Mouse (Mus musculus) heart, adult 2 months (tissue): Measurements from ENCODE around the gene Pcsk6. TPM values are rescaled to one million over a fixed set of nuclear protein-coding genes. Genes with fewer than 3 reads are reported as not detected.

Source experiments
- DNase-seq, 2 experiments: peaks; one replicate each; pipeline ENCODE4 v3.0.0; 2021
- H3K27ac ChIP-seq: fragments of 200-600 bp; 2 replicates; pipeline ENCODE4 v1.8.1; 2022
- H3K27me3 ChIP-seq: fragments of 200-500 bp; 2 replicates; pipeline ENCODE4 v1.6.1; 2012; ENCODE audit warnings: mild to moderate bottlenecking, low read length, inconsistent platforms, mixed read lengths; ENCODE audit not compliant: control insufficient read depth, insufficient read depth
- H3K36me3 ChIP-seq: fragments of 200-500 bp; 2 replicates; pipeline ENCODE4 v1.6.1; 2012; ENCODE audit warnings: low read length, inconsistent platforms; ENCODE audit not compliant: control insufficient read depth, insufficient read depth
- H3K4me1 ChIP-seq: fragments of 200-500 bp; 2 replicates; pipeline ENCODE4 v1.6.1; 2011; ENCODE audit warnings: low read length; ENCODE audit not compliant: control insufficient read depth, insufficient read depth
- H3K4me3 ChIP-seq: fragments of 200-600 bp; 2 replicates; pipeline ENCODE4 v1.8.1; 2022
- H3K79me2 ChIP-seq: fragments of 200-500 bp; replicated peaks from 2 replicates; pipeline ENCODE4 v1.6.1; 2012; ENCODE audit warnings: mild to moderate bottlenecking, inconsistent platforms, low read length, moderate library complexity, mixed read lengths; ENCODE audit not compliant: control insufficient read depth, insufficient read depth
- H3K9ac ChIP-seq: fragments of 200-500 bp; 2 replicates; pipeline ENCODE4 v1.6.1; 2012; ENCODE audit warnings: low read depth, mild to moderate bottlenecking, control low read depth, inconsistent platforms, low read length, mixed read lengths
- CTCF ChIP-seq: fragments of 200-600 bp; IDR thresholded peaks from 2 replicates; pipeline ENCODE4 v1.8.1; 2022; ENCODE audit warnings: antibody characterized with exemption, mild to moderate bottlenecking, moderate library complexity
- EP300 ChIP-seq: fragments of 200-500 bp; IDR thresholded peaks from 2 replicates; pipeline ENCODE4 v1.6.1; 2011; ENCODE audit warnings: low read depth, low read length, control low read depth; ENCODE audit not compliant: insufficient read depth
- POLR2A ChIP-seq: fragments of 200-500 bp; IDR thresholded peaks from 2 replicates; pipeline ENCODE4 v1.6.1; 2011; ENCODE audit warnings: mild to moderate bottlenecking, low read depth, low read length, control low read depth; ENCODE audit not compliant: insufficient read depth
- WGBS: fragments of 180-500 bp; shearing (Covaris S2); methylation state at CpG from one replicate; pipeline ENCODE4 v1.1.7; 2018; 5-methylcytosine and 5-hydroxymethylcytosine counted together
- intact Hi-C: fragments of 180-260 bp; cut with DNase I; formaldehyde crosslinking; loops from one replicate; pipeline ENCODE4 v1.15.1; 2025
- polyA plus RNA-seq: library from polyadenylated mRNA; depleted of rRNA; stranded (reverse); fragments of >200 nt; gene quantifications from 2 replicates; pipeline ENCODE4 v1.2.3, GENCODE M21; 2012
- total RNA-seq, 2 experiments: library from RNA; stranded (reverse); gene quantifications; 2 replicates each; pipeline ENCODE4 v1.2.3; 2021

Gene Pcsk6
- total and polyA plus RNA-seq, 3 experiments = 27.9 to 44.0 (median 36.0) TPM

GRCm38 (mm10) chr7:65870227-65870626 is 8.7 kb downstream of the Pcsk6 start:
- H3K4me3 ChIP-seq = no peak overlapping the region
- no peak overlapping the region for H3K9ac ChIP-seq
- H3K79me2 ChIP-seq = no peaks in the 10 kb centered on the region
- TF ChIP-seq EP300 = no peak
- TF ChIP-seq CTCF = no peak
- TF ChIP-seq POLR2A = no peak
- H3K4me1 ChIP-seq = peaks cover 1% of the 10 kb centered on the region; the same call in 1 of the 2 replicates
- H3K27me3 ChIP-seq = no peaks in the 10 kb centered on the region
- intact Hi-C loops = no loop called here
- H3K36me3 ChIP-seq = no peaks in the 10 kb centered on the region
- no peak for DNase-seq
- 81% methylated on average over 5 of the region's 5 CpGs for WGBS
- no peak overlapping the region for H3K27ac ChIP-seq

- H3K9ac ChIP-seq = no peak overlapping the region
- intact Hi-C loops = no loop called here
- TF ChIP-seq POLR2A = no peak
- no peak for TF ChIP-seq CTCF
- TF ChIP-seq EP300 = no peak
- peaks cover 1% of the 10 kb centered on the region; the same call in 1 of the 2 replicates for H3K4me1 ChIP-seq
- no peak for DNase-seq
- WGBS = 75% methylated on average over 10 of the region's 10 CpGs
- no peaks in the 10 kb centered on the region for H3K36me3 ChIP-seq
- H3K4me3 ChIP-seq = no peak overlapping the region
- H3K27ac ChIP-seq = no peak overlapping the region
- H3K27me3 ChIP-seq = no peaks in the 10 kb centered on the region
- H3K79me2 ChIP-seq = no peaks in the 10 kb centered on the region
These were observed 9.5 kb downstream of the Pcsk6 start for GRCm38 (mm10) chr7:65870928-65871580.

- 64% methylated on average over 2 of the region's 2 CpGs for WGBS
- Histone ChIP-seq H3K27me3 (no peaks in the 10 kb centered on the region), H3K4me3 (no peak overlapping the region), H3K9ac (no peak overlapping the region), H3K36me3 (no peaks in the 10 kb centered on the region), H3K79me2 (no peaks in the 10 kb centered on the region), H3K27ac (no peak overlapping the region), H3K4me1 (peaks cover 1% of the 10 kb centered on the region; the same call in 1 of the 2 replicates)
- intact Hi-C loops = no loop called here
- TF ChIP-seq EP300 (no peak), POLR2A (no peak), CTCF (no peak)
- no peak for DNase-seq
These were observed 10.3 kb downstream of the Pcsk6 start for GRCm38 (mm10) chr7:65871851-65872250.

- no peaks in the 10 kb centered on the region for H3K27me3 ChIP-seq
These were observed 11.8 kb downstream of the Pcsk6 start for GRCm38 (mm10) chr7:65873176-65873845.

GRCm38 (mm10) chr7:65873902-65874301 is 12.4 kb downstream of the Pcsk6 start:
- DNase-seq = no peak
- H3K79me2 ChIP-seq = no peaks in the 10 kb centered on the region
- TF ChIP-seq EP300 (no peak), POLR2A (no peak), CTCF (no peak)
- no peak overlapping the region for H3K9ac ChIP-seq
- H3K4me1 ChIP-seq = peaks cover 1% of the 10 kb centered on the region; the same call in 1 of the 2 replicates
- no peaks in the 10 kb centered on the region for H3K27me3 ChIP-seq
- H3K27ac ChIP-seq = no peak overlapping the region
- no peak overlapping the region for H3K4me3 ChIP-seq
- 84% methylated on average over 2 of the region's 2 CpGs for WGBS
- intact Hi-C loops = no loop called here
- no peaks in the 10 kb centered on the region for H3K36me3 ChIP-seq

More at GRCm38 (mm10) chr7:65873176-65873845, 11.8 kb downstream of the Pcsk6 start:
- 77% methylated on average over 6 of the region's 6 CpGs for WGBS
- H3K9ac ChIP-seq = no peak overlapping the region
- DNase-seq = no peak
- no peaks in the 10 kb centered on the region for H3K79me2 ChIP-seq
- H3K4me1 ChIP-seq = peaks cover 1% of the 10 kb centered on the region; the same call in 1 of the 2 replicates
- intact Hi-C loops = no loop called here
- H3K4me3 ChIP-seq = no peak overlapping the region
- no peaks in the 10 kb centered on the region for H3K36me3 ChIP-seq
- H3K27ac ChIP-seq = no peak overlapping the region
- TF ChIP-seq EP300 = no peak
- TF ChIP-seq CTCF = no peak
- TF ChIP-seq POLR2A = no peak

- Histone ChIP-seq H3K79me2 (no peaks in the 10 kb centered on the region), H3K4me1 (no peaks in the 10 kb centered on the region), H3K36me3 (no peaks in the 10 kb centered on the region), H3K27me3 (no peaks in the 10 kb centered on the region), H3K9ac (no peak overlapping the region), H3K4me3 (no peak overlapping the region), H3K27ac (no peak overlapping the region)
- WGBS = 75% methylated on average over 3 of the region's 3 CpGs
- TF ChIP-seq POLR2A = no peak
- DNase-seq = no peak
- intact Hi-C loops = no loop called here
These were observed 15.1 kb downstream of the Pcsk6 start for GRCm38 (mm10) chr7:65876596-65876995.
